Mouse (Mus musculus) gonadal fat pad, adult 2 months (tissue): ENCODE results near the gene Rbm20. TPM values are rescaled to one million over a fixed set of nuclear protein-coding genes. Genes with fewer than 3 reads are reported as not detected.

ENCODE experiments used
- DNase-seq: peaks from one replicate; pipeline ENCODE4 v3.0.0-alpha.2; 2012; ENCODE audit warnings: low read depth
- polyA plus RNA-seq: library from polyadenylated mRNA; depleted of rRNA; stranded (reverse); fragments of >200 nt; gene quantifications from 2 replicates; pipeline ENCODE4 v1.2.3, GENCODE M21; 2012

The Rbm20 gene
- polyA plus RNA-seq, 1 experiment: 2.2 TPM

GRCm38 (mm10) chr19:53850166-53850922, 173.2 kb downstream of the Rbm20 start:
- DNase-seq: peak; percentile 63

GRCm38 (mm10) chr19:53851352-53851751, 174.2 kb downstream of the Rbm20 start:
- no peak for DNase-seq

GRCm38 (mm10) chr19:53851826-53852698, 175.0 kb downstream of the Rbm20 start:
- DNase-seq: no peak

GRCm38 (mm10) chr19:53852699-53853451, 175.8 kb downstream of the Rbm20 start:
- peak; percentile 72 for DNase-seq

GRCm38 (mm10) chr19:53854978-53855377, 177.9 kb downstream of the Rbm20 start:
- DNase-seq: peak; percentile 82

GRCm38 (mm10) chr19:53855781-53856180, 178.7 kb downstream of the Rbm20 start:
- DNase-seq: no peak

- DNase-seq: no peak
Observed at GRCm38 (mm10) chr19:53856794-53857193, 179.7 kb downstream of the Rbm20 start.

GRCm38 (mm10) chr19:53857962-53858361, 180.9 kb downstream of the Rbm20 start:
- DNase-seq: no peak

GRCm38 (mm10) chr19:53859149-53859548, 182.0 kb downstream of the Rbm20 start:
- DNase-seq: no peak

GRCm38 (mm10) chr19:53859593-53859992, 182.5 kb downstream of the Rbm20 start:
- no peak for DNase-seq

- DNase-seq: no peak
Observed at GRCm38 (mm10) chr19:53861346-53861745, 184.2 kb downstream of the Rbm20 start.

GRCm38 (mm10) chr19:53862573-53863246, 185.6 kb downstream of the Rbm20 start:
- DNase-seq: no peak

GRCm38 (mm10) chr19:53867238-53867637, 190.1 kb downstream of the Rbm20 start:
- DNase-seq: no peak

- DNase-seq: no peak
Observed at GRCm38 (mm10) chr19:53868125-53868524, 191.0 kb downstream of the Rbm20 start.

GRCm38 (mm10) chr19:53868796-53869195, 191.7 kb downstream of the Rbm20 start:
- DNase-seq: no peak

GRCm38 (mm10) chr19:53869427-53870385, 192.6 kb downstream of the Rbm20 start:
- no peak for DNase-seq

GRCm38 (mm10) chr19:53870568-53870967, 193.5 kb downstream of the Rbm20 start:
- no peak for DNase-seq

GRCm38 (mm10) chr19:53871502-53871901, 194.4 kb downstream of the Rbm20 start:
- DNase-seq: no peak

GRCm38 (mm10) chr19:53872994-53873713, 196.0 kb downstream of the Rbm20 start:
- no peak for DNase-seq

GRCm38 (mm10) chr19:53875246-53875645, 198.1 kb downstream of the Rbm20 start:
- no peak for DNase-seq
